Mouse (Mus musculus) lung, adult 2 months (tissue): ENCODE measurements around the gene Olfr1396.

Experiments
- CTCF ChIP-seq: fragments of 200-500 bp; IDR thresholded peaks from 2 replicates; pipeline ENCODE4 v1.5.1; 2011; ENCODE audit warnings: mild to moderate bottlenecking, low read length, control low read depth; ENCODE audit not compliant: insufficient read depth
- POLR2A ChIP-seq: fragments of 200-500 bp; IDR thresholded peaks from 2 replicates; pipeline ENCODE4 v1.6.1; 2011; ENCODE audit warnings: low read depth, mild to moderate bottlenecking, control low read depth, low read length, borderline replicate concordance; ENCODE audit errors: extremely low read depth

- TF ChIP-seq CTCF: no peak
- no peak for TF ChIP-seq POLR2A
Measured at GRCm38 (mm10) chr11:49105752-49106151, 8.9 kb downstream of the Olfr1396 start.
